Mouse (Mus musculus): ENCODE data around the gene B230217C12Rik.
A peak's percentile ranks its signal among the peaks of the same experiment; 100 is the strongest.
"Not testable (repeated sequence)": the region's sequence is repeated elsewhere in the genome, so short reads cannot be mapped to it uniquely, and the experiment has no call there.

B230217C12Rik gene

GRCm38 (mm10) chr11:97867591-97867990 is 27.0 kb downstream of the B230217C12Rik start:
- DNase-seq (ENCODE audit: low spot score) = no peak

DNA sequence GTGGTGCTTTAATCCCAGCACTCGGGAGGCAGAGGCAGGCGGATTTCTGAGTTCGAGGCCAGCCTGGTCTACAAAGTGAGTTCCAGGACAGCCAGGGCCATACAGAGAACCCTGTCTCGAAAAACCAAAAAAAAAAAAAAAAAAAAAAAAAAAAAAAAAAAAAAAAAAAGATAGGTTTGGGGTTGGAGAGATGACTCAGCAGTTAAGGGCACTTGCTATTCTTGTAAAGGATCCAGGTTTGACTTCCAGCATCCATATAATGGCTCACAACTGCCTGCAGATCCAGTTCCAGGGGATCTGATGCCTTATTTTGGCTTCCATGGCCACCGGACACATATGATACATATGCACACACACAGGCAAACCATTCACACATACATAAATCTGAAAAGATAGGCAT is 31.8 kb downstream of the B230217C12Rik start:
- DNase-seq (ENCODE audit: low spot score) = not testable (repeated sequence)

DNA sequence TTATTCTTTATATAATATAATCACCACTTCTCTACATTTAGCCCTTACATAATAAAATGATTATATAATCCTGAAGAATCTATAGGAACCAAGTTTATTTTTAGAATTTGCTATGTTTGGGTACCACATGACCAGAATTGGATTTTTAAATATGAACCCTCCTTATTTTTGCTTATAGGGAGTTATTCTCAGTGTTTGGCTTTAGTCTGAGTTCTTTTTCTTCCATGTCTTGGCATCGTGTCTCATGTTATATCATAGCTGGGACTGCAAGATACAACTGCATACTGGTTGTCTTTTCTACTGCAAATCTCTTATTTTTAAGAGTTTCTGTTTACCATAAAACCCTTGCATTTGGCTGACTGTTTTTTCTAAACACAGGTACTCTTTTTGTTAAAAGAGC is 33.8 kb downstream of the B230217C12Rik start:
- DNase-seq (ENCODE audit: low spot score) = no peak

DNA sequence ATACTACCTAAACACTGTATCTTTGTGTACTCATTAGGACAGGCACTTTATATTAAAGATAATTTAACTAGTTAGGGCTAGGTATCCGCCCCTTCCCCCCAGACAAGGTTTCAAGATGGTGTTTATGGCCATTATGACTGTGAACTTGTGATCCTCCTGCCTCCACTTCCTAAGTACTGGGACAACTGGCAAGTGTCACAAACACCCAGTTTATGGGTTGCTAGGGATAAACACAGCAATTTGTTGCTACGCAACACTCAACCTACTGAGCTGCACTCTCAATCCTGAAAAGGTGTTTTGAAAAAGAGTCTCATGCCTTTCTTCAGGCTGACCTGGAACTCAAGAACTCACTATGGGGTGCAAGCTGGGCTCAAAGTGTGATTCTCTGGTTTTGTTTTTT is 36.8 kb downstream of the B230217C12Rik start:
- no peak for DNase-seq (ENCODE audit: low spot score)

DNA sequence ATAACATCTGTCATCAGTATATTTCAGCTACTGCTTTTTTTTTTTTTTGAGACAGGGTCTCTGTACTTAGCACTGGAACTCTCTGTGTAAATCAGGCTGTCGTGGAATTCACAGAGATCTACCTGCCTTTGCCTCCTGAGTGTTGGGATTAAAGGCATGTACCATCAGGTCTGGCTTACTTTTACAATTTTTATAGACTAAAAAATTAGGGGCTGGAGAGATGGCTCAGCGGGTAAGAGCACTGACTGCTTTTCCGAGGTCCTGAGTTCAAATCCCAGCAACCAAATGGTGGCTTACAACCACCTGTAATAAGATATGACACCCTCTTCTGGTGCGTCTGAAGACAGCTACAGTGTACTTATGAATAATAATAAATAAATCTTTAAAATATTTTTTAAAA is 39.8 kb downstream of the B230217C12Rik start:
- no peak for DNase-seq (ENCODE audit: low spot score)

- DNase-seq (ENCODE audit: low spot score) = peak; percentile 57
Measured at GRCm38 (mm10) chr11:97883542-97883917, 43.0 kb downstream of the B230217C12Rik start.

DNA sequence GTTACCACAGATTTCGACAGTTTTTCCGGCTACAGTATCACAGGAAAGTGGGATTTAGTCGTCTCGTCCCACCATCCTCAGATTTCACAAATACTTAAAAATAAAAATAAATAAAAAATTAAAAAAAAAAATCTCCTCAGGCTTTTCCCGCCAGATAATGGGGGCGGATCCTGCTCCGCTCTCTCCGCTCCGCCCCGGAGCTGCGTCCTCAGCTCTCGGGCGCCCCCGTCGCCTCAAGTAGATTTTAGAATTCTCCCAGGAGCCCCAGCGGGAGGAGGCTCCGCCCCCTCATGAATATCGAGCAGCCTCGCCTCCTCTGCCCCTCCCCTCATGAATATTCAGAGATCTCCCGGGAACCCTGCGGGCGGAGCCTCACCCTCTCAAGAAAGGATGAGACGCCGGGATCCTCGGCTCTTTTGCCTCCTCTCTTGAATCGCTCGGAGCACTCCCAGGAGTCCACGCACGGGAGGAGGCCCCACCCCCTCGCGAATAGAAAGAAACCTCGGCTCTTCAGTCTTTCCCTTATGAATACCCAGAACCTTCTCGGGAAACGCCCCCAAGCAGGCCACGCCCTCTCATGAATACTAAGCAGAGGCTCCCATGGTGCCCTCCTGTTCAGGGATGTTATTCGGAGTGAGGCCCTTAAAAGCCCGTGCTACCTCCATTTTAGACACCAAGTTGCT is 43.5 kb downstream of the B230217C12Rik start, which contains the start of gene Fbxo47:
Gene Fbxo47, minus strand, starts transcription at position 237 of the 683 bp plus-strand sequence.
- DNase-seq (ENCODE audit: low spot score) = peak; percentile 94

DNA sequence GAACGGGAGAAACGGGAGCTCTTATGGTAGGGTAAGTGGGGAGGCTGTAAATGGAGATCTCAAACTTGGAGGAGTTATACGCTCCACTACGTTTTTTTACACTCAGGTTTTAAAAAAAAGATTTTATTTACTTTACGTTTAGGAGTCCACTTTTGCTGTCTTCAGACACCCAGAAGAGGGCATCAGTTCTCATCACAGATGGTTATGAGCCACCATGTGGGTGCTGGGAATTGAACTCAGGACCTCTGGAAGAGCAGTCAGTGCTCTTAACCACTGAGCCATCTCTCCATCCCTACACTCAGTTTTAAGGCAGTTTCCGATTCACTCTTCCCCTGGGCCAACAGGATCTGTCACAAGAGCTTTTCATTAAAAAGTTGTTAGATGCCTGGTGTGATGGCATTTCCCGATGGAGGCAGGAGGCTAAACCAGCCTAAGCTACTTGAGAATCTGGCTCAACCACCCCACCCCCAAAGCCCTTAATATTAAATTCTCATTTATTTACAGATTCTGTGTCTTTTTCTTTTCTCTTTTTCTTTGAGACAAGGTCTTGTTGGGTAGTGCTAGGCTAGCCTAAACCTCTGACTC is 44.1 kb downstream of the B230217C12Rik start:
- no peak for DNase-seq (ENCODE audit: low spot score)

DNA sequence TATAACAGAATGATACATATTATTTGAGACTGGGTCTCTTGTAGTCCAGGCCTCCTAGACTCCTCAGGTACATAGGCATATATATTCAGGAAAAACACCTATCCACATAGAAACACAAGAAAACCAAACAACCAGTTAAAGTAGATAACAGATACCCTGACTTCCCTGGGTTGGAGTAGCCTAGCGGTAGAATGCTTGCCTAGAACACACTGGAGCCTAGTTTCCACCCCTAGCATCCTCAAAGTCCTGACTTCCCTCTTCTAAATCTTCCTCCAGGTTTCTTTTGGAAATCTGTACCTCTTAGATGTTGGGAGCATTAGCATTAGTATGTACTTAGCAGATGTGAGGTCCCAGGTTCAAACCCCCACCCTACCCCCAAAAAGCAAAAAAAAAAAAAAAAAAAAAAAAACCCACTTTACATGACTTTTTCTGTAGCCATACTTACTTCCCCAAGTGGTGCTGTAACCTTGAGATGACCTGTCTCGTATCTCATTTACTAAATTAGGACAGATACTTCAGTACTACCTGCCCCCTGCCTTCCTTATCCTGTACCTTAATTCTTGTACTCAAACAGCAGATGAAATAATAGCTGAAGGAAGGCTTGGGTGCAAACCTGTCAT is 44.8 kb downstream of the B230217C12Rik start:
- no peak for DNase-seq (ENCODE audit: low spot score)

DNA sequence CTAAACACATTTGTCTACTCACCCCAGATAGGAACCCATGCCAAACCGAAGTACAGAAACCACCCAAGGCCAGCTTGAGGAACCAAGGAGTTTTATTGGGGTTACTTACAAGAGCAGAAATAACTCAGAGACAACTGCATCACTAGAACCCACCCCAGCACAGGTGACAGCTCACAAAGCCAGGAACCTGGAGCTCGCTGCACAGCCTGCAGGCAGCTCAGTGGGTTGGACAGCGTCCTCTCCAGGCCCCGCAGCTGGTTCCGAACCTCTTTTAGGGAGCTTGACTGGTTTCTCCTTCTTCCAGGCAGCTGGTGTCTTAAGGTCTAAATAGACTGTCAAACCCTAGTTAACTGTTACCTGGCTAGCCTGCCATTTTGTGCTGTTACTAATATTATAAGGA is 51.2 kb downstream of the B230217C12Rik start:
- no peak for DNase-seq (ENCODE audit: low spot score)

Data from urinary bladder, postnatal 25 days (tissue).